ENCODE assay signal across 9 mouse cellular contexts in genomic region chr3:139042433-139042854, GRCm38 (mm10). TPM values are rescaled to one million over a fixed set of nuclear protein-coding genes. Genes with fewer than 3 reads are reported as not detected.
DNase-seq lines count a peak whose midpoint lies in the region; ATAC-seq and TF ChIP-seq lines count a peak whose summit lies in the region.
"Had no signal": no experiment of that assay in that cellular context is flagged by ENCODE, and none has a peak within 500 bp of the region (broad histone marks: within the 10 kb centered on the region; RNA-seq: fewer than 3 reads in every experiment).

No protein-coding gene starts in this region.

- DNase-seq in kidney, adult 9 months, result peak; percentile 15
- no peak for DNase-seq in kidney, adult 8-10 months
- DNase-seq in B cell, adult 2 months, result peak; percentile 36 to 42
- peak; percentile 32 for DNase-seq in c-Kit-positive CD71-negative TER-119-negative erythroid progenitor cells, embryonic 14.5 days (ENCODE audit: low read depth)
- DNase-seq in layer of hippocampus, adult 2 months (ENCODE audit: low spot score in 2 of 2), result no peak
- no peak for DNase-seq in forebrain, postnatal 0 days
- DNase-seq in frontal cortex, adult 2 months (ENCODE audit: extremely low spot score in 1 of 2, low spot score in 1 of 2), result no peak
- DNase-seq: right cerebral cortex, postnatal 25 days had no signal

- 80% methylated on average over 3 of the region's 3 CpGs for WGBS in forebrain, postnatal 0 days

- no peak overlapping the region for H3K9ac ChIP-seq in forebrain, postnatal 0 days

- H3K27ac ChIP-seq in layer of hippocampus, adult 2 months, result no peak overlapping the region
- no peak overlapping the region for H3K27ac ChIP-seq in forebrain, postnatal 0 days (ENCODE audit: low read depth, low read length)

- ATAC-seq in forebrain, postnatal 0 days, result no peak

- H3K4me3 ChIP-seq in megakaryocyte, embryonic 14.5 days (replicated peaks), result peak overlapping the region; percentile 57
- no peak overlapping the region for H3K4me3 ChIP-seq in layer of hippocampus, adult 2 months
- H3K4me3 ChIP-seq in forebrain, postnatal 0 days (ENCODE audit: low read depth, low read length), result no peak overlapping the region

- H3K4me1 ChIP-seq in megakaryocyte, embryonic 14.5 days, result peaks cover 23% of the 10 kb centered on the region
- H3K4me1 ChIP-seq in forebrain, postnatal 0 days (ENCODE audit: insufficient read depth), result no peaks in the 10 kb centered on the region

- peaks cover 12% of the 10 kb centered on the region for H3K9me3 ChIP-seq in megakaryocyte, embryonic 14.5 days
- H3K9me3 ChIP-seq in forebrain, postnatal 0 days (ENCODE audit: low read length), result no peaks in the 10 kb centered on the region

- no peak for TF ChIP-seq CTCF in layer of hippocampus, adult 2 months (conservative IDR thresholded peaks at IDR 0.05)
- TF ChIP-seq CTCF in forebrain, postnatal 0 days (IDR thresholded peaks at IDR 0.05; ENCODE audit: low read depth), result no peak

- peaks cover 44% of the 10 kb centered on the region for H3K36me3 ChIP-seq in megakaryocyte, embryonic 14.5 days (replicated peaks; ENCODE audit: low read length)
- H3K36me3 ChIP-seq in forebrain, postnatal 0 days (ENCODE audit: insufficient read depth), result 0 out of 2 replicates have a peak, but pooled peaks cover 2% of the 10 kb centered on the region

- no peak overlapping the region for H3K4me2 ChIP-seq in forebrain, postnatal 0 days (ENCODE audit: low read depth)

- H3K27me3 ChIP-seq in megakaryocyte, embryonic 14.5 days (replicated peaks), result peaks cover 16% of the 10 kb centered on the region
- no peaks in the 10 kb centered on the region for H3K27me3 ChIP-seq in forebrain, postnatal 0 days (ENCODE audit: insufficient read depth, low read length)

RNA-seq across cellular contexts. Expression of gene Rap1gds1, which starts 32.6 kb away (rescaled TPM):
- polyA plus RNA-seq in megakaryocyte, embryonic 14.5 days (2012; ENCODE audit: insufficient read depth, low replicate concordance), result 5.4 and 5.7 TPM in 2 replicates
- 100 to 1,000 TPM; 210 to 216 TPM for total RNA-seq in layer of hippocampus, adult 2 months (2021)
- total RNA-seq in forebrain, postnatal 0 days (2014; rRNA removed), result 83.6 and 88.5 TPM in 2 replicates
- 48.5 and 63.9 TPM in 2 replicates for polyA plus RNA-seq in forebrain, postnatal 0 days (2015; fragmentation: Nextera tagmentation; extraction: Ambion mirVana)
- polyA plus RNA-seq in frontal cortex, adult 2 months (2012; rRNA removed), result 205 and 223 TPM in 2 replicates

Comparison
In these comparisons a context has a peak if more than half of its experiments do, and no peak if none do; other contexts are left out.
1. DNase-seq: peak in kidney, adult 9 months (single experiment), B cell, adult 2 months (2 of 2) and c-Kit-positive CD71-negative TER-119-negative erythroid progenitor cells, embryonic 14.5 days (single experiment); none in kidney, adult 8-10 months (0 of 2), layer of hippocampus, adult 2 months (0 of 2), forebrain, postnatal 0 days (single experiment) and frontal cortex, adult 2 months (0 of 2).